Mouse (Mus musculus): ENCODE data around the gene Zfp760. TPM values are rescaled to one million over a fixed set of nuclear protein-coding genes. Genes with fewer than 3 reads are reported as not detected.
"Not testable (repeated sequence)": the region's sequence is repeated elsewhere in the genome, so short reads cannot be mapped to it uniquely, and the experiment has no call there.

Gene Zfp760
- 1 to 10 TPM; 2.1 TPM for total RNA-seq (2021)

GRCm38 (mm10) chr17:21707343-21707996, at the start of gene Zfp760:
Gene Zfp760, plus strand, starts transcription at chr17:21707741.
- DNase-seq: peak; percentile 79 to 82
- intact Hi-C loops (cut with DNase I): no loop called here

GRCm38 (mm10) chr17:21678826-21679225, 28.7 kb upstream of the Zfp760 start:
- intact Hi-C loops (cut with DNase I): not testable (repeated sequence)

GRCm38 (mm10) chr17:21679273-21680018, 28.1 kb upstream of the Zfp760 start:
- intact Hi-C loops (cut with DNase I): no loop called here
- DNase-seq: peak; percentile 80 to 86

More at GRCm38 (mm10) chr17:21678826-21679225, 28.7 kb upstream of the Zfp760 start:
- not testable (repeated sequence) for DNase-seq

- intact Hi-C loops (cut with DNase I); DNase-seq: not testable (repeated sequence)
Measured at GRCm38 (mm10) chr17:21680019-21680376, 27.5 kb upstream of the Zfp760 start.

GRCm38 (mm10) chr17:21691560-21691959, 16.0 kb upstream of the Zfp760 start, which contains the start of gene Gm10226:
Gene Gm10226, plus strand, starts transcription at chr17:21691860.
- intact Hi-C loops (cut with DNase I): no loop called here
- DNase-seq: no peak

- DNase-seq: no peak
- intact Hi-C loops (cut with DNase I): no loop called here
Measured at GRCm38 (mm10) chr17:21693342-21693741, 14.2 kb upstream of the Zfp760 start.

- intact Hi-C loops (cut with DNase I): no loop called here
- no peak for DNase-seq
Measured at GRCm38 (mm10) chr17:21696073-21696472, 11.5 kb upstream of the Zfp760 start.

GRCm38 (mm10) chr17:21702281-21703240, 5.0 kb upstream of the Zfp760 start:
- DNase-seq: no peak
- intact Hi-C loops (cut with DNase I): no loop called here

- DNase-seq: no peak
- intact Hi-C loops (cut with DNase I): no loop called here
Measured at GRCm38 (mm10) chr17:21703414-21703813, 4.1 kb upstream of the Zfp760 start.

GRCm38 (mm10) chr17:21708401-21708800, 860 bp downstream of the Zfp760 start:
- intact Hi-C loops (cut with DNase I): loop anchor here (2.0 kb wide), 1 partner anchor 24 kb away; no protein-coding TSS in a partner anchor
- no peak for DNase-seq

- intact Hi-C loops (cut with DNase I): loop anchor here (5.0 kb wide), 1 partner anchor 582 kb away; the partner anchor contains the start of gene CT030661.1
Measured at GRCm38 (mm10) chr17:21730495-21730894, 23.0 kb downstream of the Zfp760 start, which contains the start of gene Zfp229. Gene Zfp229, plus strand, starts transcription at chr17:21730795.

GRCm38 (mm10) chr17:21733049-21733448, 25.5 kb downstream of the Zfp760 start:
- DNase-seq: no peak
- intact Hi-C loops (cut with DNase I): loop anchor here (2.0 to 5.0 kb wide), 2 partner anchors 24 to 579 kb away; partner anchors contain the start of gene CT030661.1

More at GRCm38 (mm10) chr17:21730495-21730894, 23.0 kb downstream of the Zfp760 start, which contains the start of gene Zfp229:
- not testable (repeated sequence) for DNase-seq

- intact Hi-C loops (cut with DNase I): loop anchor here (2.0 to 5.0 kb wide), 2 partner anchors 25 to 579 kb away; partner anchors contain the start of gene CT030661.1
- DNase-seq: peak; percentile 73 to 85
Measured at GRCm38 (mm10) chr17:21733529-21734031, 26.0 kb downstream of the Zfp760 start.

- intact Hi-C loops (cut with DNase I): no loop called here
- DNase-seq: no peak
Measured at GRCm38 (mm10) chr17:21752791-21753190, 45.2 kb downstream of the Zfp760 start.

GRCm38 (mm10) chr17:21753342-21754208, 46.0 kb downstream of the Zfp760 start:
- intact Hi-C loops (cut with DNase I): no loop called here
- peak in 1 of 2 experiments; percentile 4 for DNase-seq

GRCm38 (mm10) chr17:21770336-21770735, 62.8 kb downstream of the Zfp760 start:
- intact Hi-C loops (cut with DNase I): no loop called here
- no peak for DNase-seq
